Mouse (Mus musculus): ENCODE measurements around the gene Map4k5.
A peak's percentile ranks its signal among the peaks of the same experiment; 100 is the strongest.

Map4k5 gene

DNA sequence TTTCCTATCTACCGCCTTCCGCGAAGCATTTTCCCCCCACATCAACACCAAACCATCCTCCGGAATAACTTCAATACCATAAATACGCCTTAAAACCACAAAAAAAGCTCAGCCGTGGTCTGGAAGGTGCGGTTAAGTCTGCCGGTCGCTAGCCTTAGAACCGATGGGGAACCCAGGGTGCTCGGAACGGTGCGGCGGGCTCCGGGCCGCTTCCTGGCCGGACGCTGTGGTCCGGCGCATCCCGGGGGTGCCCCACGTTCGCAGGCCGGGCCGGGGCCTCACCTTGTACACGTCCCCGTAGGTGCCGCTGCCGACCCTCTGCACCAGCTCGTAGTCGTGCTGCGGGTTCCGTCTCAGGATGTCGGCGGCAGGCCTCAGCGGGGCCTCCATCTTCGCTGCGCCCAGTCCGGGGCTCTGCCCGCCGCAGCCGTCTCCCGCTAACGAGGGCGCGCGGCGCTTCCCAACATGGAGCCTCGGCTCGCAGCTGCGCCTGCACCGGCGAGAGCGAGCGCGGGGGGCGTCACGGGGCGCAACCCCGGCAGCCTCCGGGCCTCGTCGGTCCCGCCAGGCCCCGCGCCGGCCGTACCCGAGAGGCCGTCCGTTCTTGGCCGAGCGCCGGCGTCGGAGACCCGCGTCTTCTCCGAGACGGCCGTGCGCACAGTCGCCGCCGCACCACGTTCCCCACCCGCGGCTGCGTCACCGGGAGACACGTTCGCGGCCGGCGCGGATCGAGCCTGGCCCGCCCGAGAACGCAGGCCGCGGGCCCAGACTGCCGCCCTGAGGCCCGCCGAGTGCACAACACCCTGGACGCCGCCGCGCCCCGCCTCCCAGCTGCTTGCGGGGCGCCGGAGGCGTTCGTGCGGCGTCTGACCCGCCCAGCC is at the start of gene Map4k5, which contains the start of gene Atl1:
TSS of gene Map4k5 (minus strand) at position 830 of the 881 bp plus-strand sequence.
TSS of gene Atl1 (plus strand) at position 244 of the 881 bp plus-strand sequence.
- DNase-seq (ENCODE audit: extremely low spot score), result peak; percentile 88

DNA sequence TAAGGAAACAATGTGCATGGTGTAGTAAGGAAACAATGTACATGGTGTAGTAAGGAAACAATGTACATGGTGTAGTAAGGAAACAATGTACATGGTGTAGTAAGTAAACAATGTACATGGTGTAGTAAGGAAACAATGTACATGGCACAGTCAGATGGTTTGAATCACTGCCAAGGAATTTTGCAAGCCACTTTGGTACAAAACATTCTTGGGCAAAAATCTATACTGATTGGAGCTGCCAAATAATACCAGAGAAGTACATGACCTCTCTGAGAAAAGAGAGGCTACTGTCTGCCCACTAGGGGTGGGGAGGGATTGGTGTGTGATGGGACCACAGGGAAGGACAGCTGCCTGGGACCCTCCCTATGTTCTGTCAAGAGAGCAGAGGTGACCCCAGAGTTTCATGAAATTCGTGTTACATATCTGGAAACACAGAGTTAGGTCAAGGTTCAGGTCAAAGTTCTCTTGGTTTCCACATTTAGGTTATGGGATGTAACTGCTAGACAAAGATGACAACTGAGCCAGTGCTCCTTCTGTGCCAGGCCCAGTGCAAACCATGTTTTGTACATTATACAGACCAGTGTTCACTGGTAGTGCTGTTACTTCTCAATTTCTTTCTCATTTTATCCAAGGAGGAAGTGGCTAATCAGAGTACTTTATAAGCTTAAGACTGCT is 48.8 kb upstream of the Map4k5 start:
- no peak for DNase-seq (ENCODE audit: extremely low spot score)

DNA sequence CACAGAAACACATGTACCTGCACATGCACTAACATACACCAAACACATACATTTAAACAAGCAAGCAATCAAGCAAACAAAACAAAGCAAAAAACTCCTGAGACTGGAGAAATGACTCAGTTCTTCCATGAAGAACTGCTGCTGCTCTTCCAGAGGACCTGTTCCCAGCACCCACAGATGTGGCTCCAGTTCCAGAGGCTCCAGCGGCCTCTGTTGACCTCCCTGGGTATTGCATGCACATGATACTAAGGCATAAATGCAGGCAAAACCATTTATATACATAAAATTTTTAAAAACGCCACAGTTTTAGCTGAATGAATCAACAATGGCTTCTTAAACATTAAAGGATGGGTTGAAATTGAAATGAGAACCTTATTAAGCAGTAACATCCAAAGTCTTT is 46.3 kb upstream of the Map4k5 start:
- DNase-seq (ENCODE audit: extremely low spot score), result no peak

DNA sequence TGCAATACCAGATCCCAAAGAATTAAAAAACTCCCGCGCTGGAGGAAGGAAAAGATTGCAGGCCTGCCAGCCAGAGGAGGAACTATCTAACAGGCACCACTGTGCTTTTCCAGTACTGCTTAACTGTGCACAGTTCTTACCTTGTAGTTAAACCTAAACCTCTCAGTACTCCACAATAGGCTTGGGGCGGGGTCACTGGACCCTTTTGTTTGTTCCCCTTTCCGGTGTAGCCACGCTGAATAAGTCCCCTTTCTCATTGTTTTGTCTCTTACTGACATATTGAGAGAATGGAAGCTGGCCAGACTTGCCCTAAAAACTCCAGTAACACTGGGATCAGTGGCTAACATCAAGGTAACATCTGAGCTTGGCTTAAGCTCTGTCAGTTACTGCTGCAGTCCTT is 44.7 kb upstream of the Map4k5 start:
- DNase-seq (ENCODE audit: extremely low spot score), result no peak

DNA sequence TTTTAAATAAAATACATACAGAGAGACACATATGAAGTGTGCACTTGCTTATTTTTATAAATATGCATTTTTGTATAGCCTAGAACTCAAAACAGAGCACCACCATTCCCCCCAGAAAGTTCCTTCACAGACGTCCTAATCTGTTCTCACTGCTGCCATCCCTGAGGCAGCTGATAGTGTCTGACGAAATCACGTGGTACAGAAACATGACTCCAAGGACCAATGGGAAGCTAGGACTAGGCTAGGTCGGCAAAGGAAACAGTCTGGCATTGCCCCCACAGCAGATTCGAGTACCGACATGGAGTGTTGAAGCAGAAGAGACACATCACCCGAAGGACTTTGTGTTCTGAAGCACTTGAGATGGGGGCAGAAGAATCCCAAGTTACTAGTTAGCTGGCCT is 33.7 kb upstream of the Map4k5 start:
- no peak for DNase-seq (ENCODE audit: extremely low spot score)

DNA sequence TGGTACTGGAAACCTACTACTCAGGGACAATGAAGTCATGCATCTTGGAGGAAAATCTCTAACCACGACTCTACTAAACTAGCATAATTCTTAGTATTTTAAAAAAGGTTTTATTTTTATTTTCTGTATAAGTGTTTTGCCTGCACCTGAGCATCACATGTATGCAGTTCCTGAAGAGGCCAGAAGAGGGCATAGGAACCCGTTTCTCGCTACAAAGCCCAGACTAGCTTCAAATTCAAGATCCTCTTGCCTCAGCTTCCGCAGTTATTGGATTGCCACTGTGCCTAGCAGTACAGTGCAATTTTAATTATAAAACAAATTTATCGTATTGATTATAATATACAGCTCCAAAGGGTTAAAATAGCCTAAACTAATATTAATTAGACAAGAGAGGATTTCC is 31.0 kb upstream of the Map4k5 start:
- peak; percentile 34 for DNase-seq (ENCODE audit: extremely low spot score)

DNA sequence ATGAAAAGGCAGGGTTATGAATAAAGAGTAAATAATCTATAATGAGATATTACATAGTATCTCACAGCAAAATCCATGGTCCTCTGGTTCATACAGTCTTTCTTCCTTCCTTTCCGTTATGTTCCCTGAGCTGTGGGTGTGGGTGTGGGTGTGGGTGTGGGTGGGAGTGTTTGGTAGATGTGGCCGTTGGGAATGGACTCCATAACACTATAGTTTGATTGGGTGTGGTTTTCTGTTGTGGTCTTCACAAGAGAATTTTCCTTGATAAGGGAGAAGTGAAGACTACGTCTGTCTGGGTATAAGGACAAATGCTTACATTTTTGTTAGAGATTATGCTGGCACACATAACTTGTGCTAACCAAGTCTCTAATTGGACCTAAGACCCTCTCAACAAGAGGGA is 30.6 kb upstream of the Map4k5 start:
- no peak for DNase-seq (ENCODE audit: extremely low spot score)

DNA sequence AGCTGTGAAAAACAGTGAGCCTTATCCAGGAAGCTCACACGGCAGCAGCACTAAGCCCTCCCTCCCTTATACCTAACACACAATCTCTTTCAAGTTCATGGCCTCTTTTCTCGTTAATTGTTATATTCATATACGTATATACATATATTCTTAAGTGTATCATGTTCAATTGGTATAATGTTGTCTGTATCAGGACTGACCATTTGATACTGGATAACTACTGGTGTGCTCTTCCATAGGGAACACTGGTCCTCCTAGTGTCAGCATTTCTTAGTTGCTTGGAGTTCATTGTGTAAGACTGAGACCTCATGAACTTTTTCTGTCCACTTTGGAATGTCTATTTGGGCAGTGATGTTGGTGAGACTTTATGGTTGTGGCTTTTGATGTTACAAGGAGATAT is 30.1 kb upstream of the Map4k5 start:
- DNase-seq (ENCODE audit: extremely low spot score), result no peak

DNA sequence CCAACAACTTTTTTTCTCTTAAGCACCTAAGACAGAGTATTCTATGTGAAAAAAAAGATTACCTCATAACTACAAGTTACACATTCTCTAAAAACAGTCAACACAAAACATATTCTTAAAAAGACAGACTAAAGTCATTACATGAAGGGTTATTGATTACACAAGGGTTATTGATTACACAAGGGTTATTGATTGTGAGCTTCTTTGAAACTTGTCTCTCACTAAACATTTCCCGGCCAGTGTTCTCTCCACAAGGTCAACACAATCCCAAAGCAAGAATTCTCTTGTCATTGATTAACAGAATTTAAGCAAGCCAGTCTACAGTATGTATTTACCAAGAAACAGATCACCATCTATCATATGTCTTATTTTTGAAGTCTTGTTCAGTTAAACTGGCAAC is 29.1 kb upstream of the Map4k5 start:
- no peak for DNase-seq (ENCODE audit: extremely low spot score)

DNA sequence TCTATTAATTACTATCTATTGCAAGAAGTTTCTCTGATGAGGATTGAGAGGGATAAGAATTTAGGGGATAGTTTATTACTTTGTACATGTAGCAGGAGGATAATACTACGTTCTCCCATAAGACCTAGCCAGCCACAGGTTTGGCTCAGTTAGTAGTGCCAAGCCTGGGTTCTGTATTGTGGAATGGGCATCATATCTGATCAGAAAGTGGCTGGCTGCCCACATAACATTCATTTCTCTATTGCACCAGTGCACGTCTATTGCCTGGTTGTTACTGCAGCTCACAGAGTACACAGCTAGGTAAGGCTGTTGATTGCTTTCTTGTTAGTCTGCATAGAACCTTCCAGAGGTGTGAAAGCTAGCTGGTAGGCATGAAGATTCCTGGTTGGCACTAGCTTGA is 24.9 kb upstream of the Map4k5 start:
- no peak for DNase-seq (ENCODE audit: extremely low spot score)

DNA sequence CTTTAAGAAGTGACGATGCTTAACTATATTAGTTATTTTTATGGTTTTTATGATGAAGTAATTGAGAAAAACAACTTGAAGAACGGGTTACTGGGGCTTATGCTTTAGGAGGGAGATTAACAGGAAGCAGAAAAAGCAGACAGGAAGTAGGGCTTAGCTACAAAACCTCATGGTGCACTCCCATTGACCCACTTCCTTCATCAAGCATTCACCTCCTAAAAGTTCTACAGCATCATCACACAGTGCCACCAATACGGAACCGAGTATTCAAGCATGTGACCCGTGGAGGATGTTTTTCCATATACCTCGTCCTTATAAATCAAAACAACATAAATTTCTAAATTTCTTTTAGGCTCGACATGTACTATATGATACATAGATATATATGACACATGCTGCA is 19.7 kb upstream of the Map4k5 start:
- DNase-seq (ENCODE audit: extremely low spot score), result no peak

DNA sequence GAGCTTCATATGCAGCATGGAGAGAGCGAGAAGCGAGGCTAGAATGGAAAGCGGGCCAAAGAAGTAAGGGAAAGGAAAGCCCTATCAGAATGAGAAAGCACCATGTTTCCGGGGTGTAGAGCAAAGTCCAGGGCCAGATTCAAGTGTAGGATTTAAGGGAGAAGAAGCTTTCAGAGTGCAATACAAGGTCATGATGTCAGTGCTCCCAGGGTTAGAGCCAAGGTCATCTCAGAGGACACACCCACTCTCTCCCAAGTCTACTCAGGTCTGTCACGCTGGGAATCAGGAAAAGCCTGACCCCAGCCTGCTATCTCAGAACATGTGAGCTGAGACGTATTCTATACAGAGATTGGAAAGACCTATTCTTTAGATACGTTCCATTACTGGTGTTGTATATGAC is 18.9 kb upstream of the Map4k5 start:
- DNase-seq (ENCODE audit: extremely low spot score), result no peak

DNA sequence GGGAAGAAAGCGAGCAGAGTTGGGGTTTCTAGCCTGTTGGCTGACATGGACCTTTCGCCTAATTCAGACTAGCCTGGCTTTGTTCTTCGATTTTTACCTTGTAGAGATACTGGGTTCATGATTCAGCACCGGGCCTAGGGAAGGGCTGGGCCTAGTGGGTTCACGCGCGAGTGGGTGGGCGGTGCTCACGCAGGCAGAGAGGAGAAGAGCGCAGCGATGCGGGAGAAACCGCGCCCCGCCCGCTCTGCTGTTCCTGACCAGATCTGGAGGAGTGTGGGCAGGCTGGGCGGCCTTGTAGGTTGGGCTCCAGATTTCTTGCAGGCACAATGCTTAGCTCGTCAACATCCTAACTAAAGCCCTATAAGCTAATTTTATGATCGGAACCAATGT is 15.5 kb upstream of the Map4k5 start:
- DNase-seq (ENCODE audit: extremely low spot score), result peak; percentile 14

DNA sequence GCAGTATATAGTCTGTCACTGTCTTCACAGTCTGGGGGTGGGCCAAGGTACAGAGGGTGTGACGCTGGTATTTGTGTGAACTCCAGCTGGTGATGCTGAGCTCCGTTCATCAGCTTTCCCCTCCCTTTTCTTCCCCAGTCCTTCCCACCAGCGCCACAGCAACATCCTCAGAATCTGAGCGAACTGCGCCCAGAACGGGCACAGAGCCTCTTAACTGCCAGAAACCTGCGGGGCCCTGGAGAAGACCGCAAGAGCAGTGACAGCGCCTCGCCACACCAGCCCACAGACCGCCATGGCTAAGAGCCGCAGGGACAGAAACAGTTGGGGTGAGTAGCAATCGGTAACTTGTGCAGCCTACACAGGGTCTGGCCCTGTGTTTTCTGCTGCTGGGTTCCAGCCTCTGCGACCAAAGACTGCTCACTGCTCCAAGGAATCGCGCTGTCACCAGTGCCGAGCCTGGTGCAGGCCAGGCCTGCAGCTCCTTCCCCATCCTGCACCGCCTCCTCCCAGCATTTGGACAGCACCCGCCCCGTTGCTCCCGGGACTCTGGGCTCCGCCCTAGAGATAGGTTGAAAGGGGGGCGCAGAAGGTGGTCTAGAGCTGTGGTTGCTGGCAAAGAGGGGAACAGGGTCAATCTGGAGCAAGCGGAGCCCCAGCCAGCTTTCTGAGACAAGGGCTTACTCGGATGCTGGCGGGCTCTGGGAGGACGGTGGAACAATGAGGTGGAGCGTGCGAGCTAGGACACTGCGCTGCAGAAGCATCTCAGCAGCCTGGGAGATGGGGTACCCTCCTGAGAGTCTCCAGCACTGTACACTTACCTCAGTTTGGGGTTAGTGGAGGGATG is 14.9 kb upstream of the Map4k5 start:
- peak; percentile 78 for DNase-seq (ENCODE audit: extremely low spot score)

DNA sequence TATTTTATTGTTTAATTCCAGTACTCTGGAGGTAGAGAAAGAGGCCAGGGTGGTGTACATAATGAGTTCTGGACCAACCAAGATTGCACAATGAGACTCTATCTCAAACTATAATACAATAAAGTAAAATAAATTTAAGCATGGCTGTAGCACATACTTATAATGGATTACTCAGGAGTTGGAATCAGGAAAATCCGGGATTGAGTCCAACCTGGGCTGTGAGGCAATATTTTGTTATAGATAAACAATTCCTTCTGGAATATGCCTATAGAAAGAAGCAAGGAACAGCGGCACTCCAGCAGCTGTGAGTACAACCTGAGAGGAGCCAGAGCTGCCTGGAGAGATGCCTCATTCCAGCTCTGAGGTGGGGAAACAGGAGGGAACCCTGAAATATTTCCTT is 12.0 kb upstream of the Map4k5 start:
- DNase-seq (ENCODE audit: extremely low spot score), result no peak

DNA sequence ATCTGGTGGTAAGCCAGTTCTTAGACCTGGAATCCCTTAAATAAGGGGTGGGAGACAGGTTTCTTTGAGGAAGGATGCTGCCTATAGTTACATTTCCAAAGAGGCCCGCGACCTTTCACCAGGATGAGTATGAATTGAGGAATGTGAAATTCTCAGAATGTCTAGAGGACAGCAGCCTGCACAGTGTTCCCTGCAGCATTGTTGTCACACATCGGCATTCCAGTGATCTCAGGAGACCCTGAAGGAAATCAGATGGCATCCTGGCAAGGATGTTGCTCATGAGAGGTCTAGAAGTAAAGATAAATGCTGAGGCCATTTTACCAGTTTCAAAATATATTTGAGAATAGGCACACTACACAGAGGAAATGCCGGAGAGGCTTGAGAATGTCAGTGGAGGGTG is 5.1 kb upstream of the Map4k5 start:
- DNase-seq (ENCODE audit: extremely low spot score), result no peak

DNA sequence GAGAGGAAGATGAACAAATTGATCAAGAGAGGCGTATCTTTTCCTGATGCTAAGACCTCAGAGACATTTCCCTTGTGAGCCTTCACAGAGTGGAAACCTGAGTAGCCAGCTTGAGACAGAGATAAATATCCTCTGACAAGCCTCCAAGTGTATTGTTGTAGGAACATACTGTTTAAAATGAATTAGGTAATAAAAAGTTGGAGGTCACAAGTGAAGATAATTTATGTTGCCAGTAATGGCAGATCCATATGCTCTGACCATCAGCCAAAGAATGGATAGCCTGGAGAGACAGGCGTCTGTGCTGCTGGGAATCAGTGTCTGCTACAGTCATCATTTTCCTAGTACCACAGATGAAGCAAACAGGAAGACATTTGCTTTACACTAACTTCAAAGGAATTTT is 2.0 kb upstream of the Map4k5 start:
- no peak for DNase-seq (ENCODE audit: extremely low spot score)

DNA sequence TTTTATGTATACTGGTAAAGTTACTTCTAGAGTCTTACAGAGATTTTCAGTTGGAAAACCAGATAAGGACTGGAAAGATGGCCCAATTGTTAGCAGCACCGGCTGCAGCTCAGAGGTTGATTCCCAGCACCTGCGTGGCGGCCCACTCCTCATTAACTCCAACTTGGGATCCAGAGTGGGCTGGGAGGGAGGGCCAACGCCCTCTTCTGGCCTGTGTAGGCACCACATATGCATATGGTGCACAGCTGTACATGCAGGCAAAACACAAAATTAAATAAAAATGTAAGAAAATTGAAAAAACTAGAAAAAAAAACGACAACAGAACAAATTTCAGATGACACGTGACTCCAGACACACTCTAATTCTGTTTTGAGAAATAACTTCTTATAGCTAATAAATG is 927 bp upstream of the Map4k5 start:
- DNase-seq (ENCODE audit: extremely low spot score), result peak; percentile 20

DNA sequence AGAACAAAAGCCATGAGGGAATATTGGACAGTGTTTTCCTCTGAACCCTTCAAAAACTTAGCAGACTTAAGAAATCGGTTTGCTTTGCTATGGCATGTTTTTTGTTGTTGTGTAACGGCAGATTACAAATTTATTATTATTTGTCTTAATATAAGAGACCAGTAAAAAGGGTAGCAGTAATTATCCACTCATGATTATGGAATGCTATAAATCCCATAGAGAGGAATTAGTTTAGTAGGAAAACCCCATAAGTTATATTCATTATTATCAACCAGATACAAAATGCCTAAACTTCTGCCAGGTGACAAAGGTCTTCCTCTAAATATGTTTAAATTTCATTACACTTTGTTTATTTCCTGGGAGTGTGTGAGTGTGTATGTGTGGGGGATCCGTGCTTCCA is 1.3 kb downstream of the Map4k5 start:
- no peak for DNase-seq (ENCODE audit: extremely low spot score)

DNA sequence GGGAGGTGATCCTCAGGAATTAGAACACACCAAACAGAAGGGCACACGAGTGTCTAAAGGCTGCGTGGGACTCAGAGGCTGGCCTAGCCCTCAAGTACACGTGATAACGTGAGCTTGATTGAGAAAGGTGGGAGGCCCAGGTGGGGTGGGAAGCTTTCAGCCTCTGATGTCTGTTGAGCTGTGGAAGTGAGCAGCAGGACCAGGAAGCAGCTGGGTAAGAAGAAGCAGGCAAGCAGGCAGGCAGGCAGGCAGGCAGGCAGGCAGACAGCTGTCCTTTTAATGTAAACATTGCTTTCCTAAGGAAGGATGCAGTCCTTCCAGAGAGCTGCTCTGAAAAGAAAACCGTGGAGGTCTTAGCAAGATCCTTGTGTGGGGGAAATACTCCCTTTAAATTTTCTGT is 2.5 kb downstream of the Map4k5 start:
- peak; percentile 36 for DNase-seq (ENCODE audit: extremely low spot score)

DNA sequence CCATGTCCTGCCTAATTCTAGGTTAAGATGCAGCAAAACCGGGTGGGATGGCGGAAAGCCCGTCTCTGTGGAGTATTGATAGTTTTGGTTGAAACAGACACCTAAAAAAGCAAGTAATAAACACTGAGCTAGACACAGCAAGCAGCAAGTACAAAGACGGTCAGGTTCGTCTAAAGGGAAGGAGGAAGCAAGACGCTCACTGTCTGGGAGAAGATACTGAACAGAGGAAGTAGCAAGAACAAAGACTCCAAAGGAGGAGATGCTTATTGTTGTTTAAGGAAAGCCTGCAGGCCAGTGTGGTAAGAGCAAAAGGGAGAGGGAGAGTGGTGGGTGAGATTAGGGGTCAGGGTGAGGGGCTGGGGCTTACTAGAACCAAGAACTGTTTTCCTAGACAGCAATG is 2.9 kb downstream of the Map4k5 start:
- DNase-seq (ENCODE audit: extremely low spot score), result no peak

DNA sequence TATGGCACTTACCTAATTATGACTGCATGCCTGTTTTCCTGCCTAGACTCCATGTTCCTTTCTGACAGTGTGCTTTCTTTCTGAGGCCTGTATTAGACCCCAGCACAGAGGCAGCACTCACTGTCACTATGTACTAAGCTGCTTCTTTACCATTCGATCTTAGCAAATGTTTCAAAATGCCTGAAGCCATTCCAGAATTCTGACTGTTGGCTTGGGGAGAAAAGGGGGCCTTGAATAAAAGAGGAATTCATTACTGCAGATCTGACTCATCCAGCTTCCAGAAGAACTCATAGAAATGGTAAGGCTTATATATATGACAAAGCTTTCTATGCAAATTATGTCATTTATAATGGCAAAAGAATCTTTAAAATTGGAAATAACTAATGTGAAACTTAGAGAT is 4.7 kb downstream of the Map4k5 start:
- DNase-seq (ENCODE audit: extremely low spot score), result no peak
